Mouse (Mus musculus) retina, postnatal 1 day (tissue): ENCODE measurements around the gene E2f4.

Experiments used
- DNase-seq: peaks from one replicate; pipeline ENCODE4 v3.0.0-alpha.2; 2012

The E2f4 gene

GRCm38 (mm10) chr8:105323183-105323582 is 25.7 kb downstream of the E2f4 start:
- no peak for DNase-seq

GRCm38 (mm10) chr8:105325641-105326093 is 28.2 kb downstream of the E2f4 start:
- DNase-seq, result no peak

- DNase-seq, result peak; percentile 97
Observed at GRCm38 (mm10) chr8:105326141-105326672, 28.7 kb downstream of the E2f4 start, which contains the start of the genes Lrrc29 and Tmem208. Lrrc29 (minus strand) TSS chr8:105326278. Tmem208 (plus strand) TSS chr8:105326354.

- no peak for DNase-seq
Observed at GRCm38 (mm10) chr8:105326968-105327367, 29.5 kb downstream of the E2f4 start.

- no peak for DNase-seq
Observed at GRCm38 (mm10) chr8:105330325-105330724, 32.9 kb downstream of the E2f4 start.

- no peak for DNase-seq
Observed at GRCm38 (mm10) chr8:105331469-105331868, 34.0 kb downstream of the E2f4 start.

GRCm38 (mm10) chr8:105331931-105332330 is 34.5 kb downstream of the E2f4 start:
- no peak for DNase-seq

GRCm38 (mm10) chr8:105332523-105332922 is 35.1 kb downstream of the E2f4 start:
- no peak for DNase-seq

GRCm38 (mm10) chr8:105336373-105337130 is 39.1 kb downstream of the E2f4 start:
- DNase-seq, result no peak

- no peak for DNase-seq
Observed at GRCm38 (mm10) chr8:105338992-105339391, 41.5 kb downstream of the E2f4 start.

- DNase-seq, result no peak
Observed at GRCm38 (mm10) chr8:105339886-105340635, 42.6 kb downstream of the E2f4 start.

GRCm38 (mm10) chr8:105341399-105341798 is 43.9 kb downstream of the E2f4 start:
- DNase-seq, result no peak

- no peak for DNase-seq
Observed at GRCm38 (mm10) chr8:105342768-105343167, 45.3 kb downstream of the E2f4 start.

- no peak for DNase-seq
Observed at GRCm38 (mm10) chr8:105343791-105344574, 46.5 kb downstream of the E2f4 start.

GRCm38 (mm10) chr8:105345061-105345975 is 47.9 kb downstream of the E2f4 start:
- DNase-seq, result no peak

GRCm38 (mm10) chr8:105346611-105347427 is 49.4 kb downstream of the E2f4 start:
- peak; percentile 55 for DNase-seq

GRCm38 (mm10) chr8:105347428-105348221 is 50.2 kb downstream of the E2f4 start, which contains the start of gene Fhod1:
Fhod1 (minus strand) TSS chr8:105347953.
- peak; percentile 95 for DNase-seq

GRCm38 (mm10) chr8:105348450-105349095 is 51.1 kb downstream of the E2f4 start, which contains the start of gene Slc9a5:
Slc9a5 (plus strand) TSS chr8:105348843.
- DNase-seq, result peak; percentile 79

- peak; percentile 63 for DNase-seq
Observed at GRCm38 (mm10) chr8:105349096-105349771, 51.8 kb downstream of the E2f4 start.
